Mouse (Mus musculus) heart, embryonic 11.5 days (tissue): ENCODE data around the gene Prkacb. TPM values are rescaled to one million over a fixed set of nuclear protein-coding genes. Genes with fewer than 3 reads are reported as not detected.
"Not testable (repeated sequence)": the region's sequence is repeated elsewhere in the genome, so short reads cannot be mapped to it uniquely, and the experiment has no call there.

Experiments used
- ATAC-seq: fragments of 200-750 bp; cut with Nextera tagmentation; replicated peaks from 2 replicates; pipeline ENCODE4 v1.8.0; 2017; ENCODE audit warnings: moderate library complexity; ENCODE audit not compliant: insufficient number of reproducible peaks, low FRiP score, low TSS enrichment
- H3K27ac ChIP-seq: fragments of 300-500 bp; sonication (generic); 2 replicates; pipeline ENCODE4 v1.5.1; 2014; ENCODE audit warnings: mild to moderate bottlenecking, low read depth, low read length
- H3K27me3 ChIP-seq: fragments of 300-500 bp; sonication (generic); 2 replicates; pipeline ENCODE4 v1.6.1; 2014; ENCODE audit warnings: mild to moderate bottlenecking, low read length, mixed read lengths; ENCODE audit not compliant: control insufficient read depth, insufficient read depth
- H3K36me3 ChIP-seq: fragments of 300-500 bp; sonication (generic); 2 replicates; pipeline ENCODE4 v1.6.1; 2014; ENCODE audit warnings: mild to moderate bottlenecking, low read length, moderate library complexity, mixed read lengths; ENCODE audit not compliant: control insufficient read depth, insufficient read depth
- H3K4me1 ChIP-seq: fragments of 300-500 bp; sonication (generic); 2 replicates; pipeline ENCODE4 v1.6.1; 2014; ENCODE audit warnings: low read length; ENCODE audit not compliant: control insufficient read depth, insufficient read depth
- H3K4me2 ChIP-seq: fragments of 300-500 bp; sonication (generic); 2 replicates; pipeline ENCODE4 v1.6.1; 2014; ENCODE audit warnings: mild to moderate bottlenecking, moderate library complexity
- H3K4me3 ChIP-seq: fragments of 300-500 bp; sonication (generic); 2 replicates; pipeline ENCODE4 v1.5.1; 2014; ENCODE audit warnings: low read depth, low read length
- H3K9ac ChIP-seq: fragments of 300-500 bp; sonication (generic); 2 replicates; pipeline ENCODE4 v1.6.1; 2014; ENCODE audit warnings: mild to moderate bottlenecking, low read depth, low read length, moderate library complexity
- H3K9me3 ChIP-seq: fragments of 300-500 bp; sonication (generic); replicated peaks from 2 replicates; pipeline ENCODE4 v1.6.1; 2016; ENCODE audit warnings: low read length; ENCODE audit not compliant: control insufficient read depth
- WGBS: fragments of 180-500 bp; shearing (Covaris S2); extraction: QIAGEN DNeasy Blood & Tissue Kit; methylation state at CpG from one replicate; pipeline ENCODE4 v1.1.7; 2014; ENCODE audit not compliant: insufficient replicate concordance; 5-methylcytosine and 5-hydroxymethylcytosine counted together
- polyA plus RNA-seq: library from polyadenylated mRNA; unstranded; fragments of >200 nt; fragmentation: Nextera tagmentation; extraction: Ambion mirVana; gene quantifications from 2 replicates; pipeline ENCODE4 v1.2.1, GENCODE M21; 2014

Gene Prkacb
- polyA plus RNA-seq, 1 experiment from 2014 or later: 46.3 TPM

- H3K27ac ChIP-seq: peak overlapping the region; percentile 68
- peaks cover 28% of the 10 kb centered on the region for H3K4me1 ChIP-seq
- peak overlapping the region; percentile 34; the same call in 1 of the 2 replicates for H3K9ac ChIP-seq
- WGBS: 14% methylated on average over 17 of the region's 17 CpGs
- no peaks in the 10 kb centered on the region for H3K27me3 ChIP-seq
- no peaks in the 10 kb centered on the region for H3K36me3 ChIP-seq
- no peaks in the 10 kb centered on the region for H3K9me3 ChIP-seq
- H3K4me3 ChIP-seq: peak overlapping the region; percentile 36
- peak overlapping the region; percentile 65 for H3K4me2 ChIP-seq
- no peak for ATAC-seq
These were observed 42.7 kb downstream of the Prkacb start for GRCm38 (mm10) chr3:146769940-146770659.

GRCm38 (mm10) chr3:146769569-146769939, 43.2 kb downstream of the Prkacb start:
- H3K27me3 ChIP-seq: no peaks in the 10 kb centered on the region

GRCm38 (mm10) chr3:146768921-146769320, 43.9 kb downstream of the Prkacb start:
- no peaks in the 10 kb centered on the region for H3K36me3 ChIP-seq
- H3K27me3 ChIP-seq: no peaks in the 10 kb centered on the region
- no peak overlapping the region for H3K4me2 ChIP-seq
- H3K27ac ChIP-seq: no peak overlapping the region
- H3K9me3 ChIP-seq: no peaks in the 10 kb centered on the region
- H3K4me3 ChIP-seq: no peak overlapping the region
- WGBS: 49% methylated on average over 3 of the region's 3 CpGs
- no peak for ATAC-seq
- no peak overlapping the region for H3K9ac ChIP-seq
- H3K4me1 ChIP-seq: peaks cover 28% of the 10 kb centered on the region

More at GRCm38 (mm10) chr3:146769569-146769939, 43.2 kb downstream of the Prkacb start:
- no peak for ATAC-seq
- H3K9ac ChIP-seq: no peak overlapping the region
- no peaks in the 10 kb centered on the region for H3K36me3 ChIP-seq
- H3K4me1 ChIP-seq: peaks cover 28% of the 10 kb centered on the region
- 21% methylated on average over 2 of the region's 2 CpGs for WGBS
- no peaks in the 10 kb centered on the region for H3K9me3 ChIP-seq
- no peak overlapping the region for H3K27ac ChIP-seq
- H3K4me3 ChIP-seq: peak overlapping the region; percentile 36
- peak overlapping the region; percentile 65 for H3K4me2 ChIP-seq

GRCm38 (mm10) chr3:146768360-146768759, 44.4 kb downstream of the Prkacb start:
- H3K27ac ChIP-seq: no peak overlapping the region
- no peaks in the 10 kb centered on the region for H3K9me3 ChIP-seq
- no peak overlapping the region for H3K4me3 ChIP-seq
- no peak overlapping the region for H3K9ac ChIP-seq
- H3K4me2 ChIP-seq: no peak overlapping the region
- H3K36me3 ChIP-seq: no peaks in the 10 kb centered on the region
- WGBS: 82% methylated on average over 5 of the region's 5 CpGs
- no peaks in the 10 kb centered on the region for H3K27me3 ChIP-seq
- ATAC-seq: no peak
- peaks cover 28% of the 10 kb centered on the region for H3K4me1 ChIP-seq

GRCm38 (mm10) chr3:146766701-146767181, 46.0 kb downstream of the Prkacb start:
- Histone ChIP-seq H3K4me2 (peak overlapping the region; percentile 60), H3K4me1 (peaks cover 28% of the 10 kb centered on the region), H3K9me3 (no peaks in the 10 kb centered on the region), H3K27ac (peak overlapping the region; percentile 78), H3K4me3 (peak overlapping the region; percentile 14), H3K27me3 (no peaks in the 10 kb centered on the region), H3K9ac (peak overlapping the region; percentile 53), H3K36me3 (no peaks in the 10 kb centered on the region)
- WGBS: 25% methylated on average over 8 of the region's 8 CpGs
- ATAC-seq: peak; percentile 47; the same call in 1 of the 2 replicates

GRCm38 (mm10) chr3:146766071-146766605, 46.7 kb downstream of the Prkacb start:
- Histone ChIP-seq H3K4me3 (peak overlapping the region; percentile 14), H3K27ac (peak overlapping the region; percentile 78)
- WGBS: 83% methylated on average over 4 of the region's 4 CpGs

GRCm38 (mm10) chr3:146764871-146765529, 47.8 kb downstream of the Prkacb start:
- ATAC-seq: no peak

More at GRCm38 (mm10) chr3:146766071-146766605, 46.7 kb downstream of the Prkacb start:
- H3K9ac ChIP-seq: peak overlapping the region; percentile 53
- peaks cover 28% of the 10 kb centered on the region for H3K4me1 ChIP-seq
- H3K27me3 ChIP-seq: no peaks in the 10 kb centered on the region
- no peaks in the 10 kb centered on the region for H3K36me3 ChIP-seq
- H3K4me2 ChIP-seq: peak overlapping the region; percentile 60
- H3K9me3 ChIP-seq: no peaks in the 10 kb centered on the region
- ATAC-seq: no peak

GRCm38 (mm10) chr3:146763054-146763453, 49.7 kb downstream of the Prkacb start:
- H3K9ac ChIP-seq, H3K27me3 ChIP-seq, ATAC-seq, H3K27ac ChIP-seq, H3K4me2 ChIP-seq, H3K4me3 ChIP-seq, H3K9me3 ChIP-seq, H3K36me3 ChIP-seq: not testable (repeated sequence)
- peaks cover 13% of the 10 kb centered on the region; the same call in 1 of the 2 replicates for H3K4me1 ChIP-seq
- WGBS: 88% methylated on average over 2 of the region's 2 CpGs

More at GRCm38 (mm10) chr3:146764871-146765529, 47.8 kb downstream of the Prkacb start:
- no peak overlapping the region for H3K9ac ChIP-seq
- no peaks in the 10 kb centered on the region for H3K27me3 ChIP-seq
- WGBS: 85% methylated on average over 3 of the region's 3 CpGs
- H3K27ac ChIP-seq: no peak overlapping the region
- no peak overlapping the region for H3K4me3 ChIP-seq
- no peak overlapping the region for H3K4me2 ChIP-seq
- H3K4me1 ChIP-seq: peaks cover 20% of the 10 kb centered on the region
- no peaks in the 10 kb centered on the region for H3K9me3 ChIP-seq
- no peaks in the 10 kb centered on the region for H3K36me3 ChIP-seq
